Mouse (Mus musculus) adrenal gland (tissue): ENCODE data around the gene Cdkal1.

Source experiments
- intact Hi-C: fragments of 180-260 bp; cut with DNase I; formaldehyde crosslinking; loops from one replicate; pipeline ENCODE4 v1.15.1; 2025

Cdkal1 gene

GRCm38 (mm10) chr13:29590685-29591084 lies 264.8 kb downstream of the Cdkal1 start:
- intact Hi-C loops: no loop called here

- intact Hi-C loops: no loop called here
Observed at GRCm38 (mm10) chr13:29590164-29590563, 265.3 kb downstream of the Cdkal1 start.

GRCm38 (mm10) chr13:29588693-29589092 lies 266.8 kb downstream of the Cdkal1 start:
- intact Hi-C loops: no loop called here

DNA sequence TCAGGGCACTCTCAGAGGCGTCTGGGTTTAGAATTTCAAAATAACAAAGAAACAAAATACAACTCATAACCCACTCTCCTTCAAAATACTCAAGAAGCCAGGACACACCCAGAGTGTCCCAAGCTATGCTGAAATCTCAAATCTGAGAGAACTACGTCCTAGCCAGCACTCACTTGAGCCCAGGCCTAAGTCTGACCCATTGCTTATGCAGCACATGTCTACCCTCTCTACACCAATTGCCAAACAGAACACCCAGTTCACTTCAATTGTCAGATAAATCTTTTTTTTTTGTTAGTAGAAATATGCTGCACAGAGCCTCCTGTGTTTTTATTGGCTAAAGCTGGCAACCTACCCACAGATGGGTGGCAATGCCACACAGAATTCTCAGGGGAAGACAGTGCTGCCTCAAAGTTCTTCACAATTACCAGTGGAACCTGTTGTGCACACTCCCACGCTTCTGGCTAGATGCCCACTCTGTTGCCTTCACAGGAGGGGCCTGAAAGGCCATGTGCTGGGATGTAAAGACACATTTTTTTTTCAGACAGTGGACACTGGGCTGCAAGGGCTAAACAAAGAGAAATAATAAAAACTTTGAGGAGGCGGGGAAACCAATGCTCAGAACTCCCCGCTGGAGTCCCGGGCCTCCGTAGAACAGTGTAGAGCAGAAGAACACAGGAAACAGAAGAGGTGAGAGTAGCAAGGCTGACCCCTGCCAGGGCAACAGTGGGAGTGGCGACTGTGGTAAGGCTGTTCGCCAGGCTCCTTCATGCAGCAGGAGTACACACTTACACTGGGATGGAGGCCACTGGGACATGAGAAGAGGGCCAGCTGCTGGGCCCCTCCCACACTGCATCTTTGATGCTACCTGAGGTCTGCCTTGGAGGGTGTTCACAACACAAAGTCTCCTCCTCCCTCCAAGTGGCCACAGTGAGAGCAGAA lies 273.4 kb downstream of the Cdkal1 start:
- intact Hi-C loops: no loop called here

GRCm38 (mm10) chr13:29580780-29581179 lies 274.7 kb downstream of the Cdkal1 start:
- intact Hi-C loops: no loop called here

DNA sequence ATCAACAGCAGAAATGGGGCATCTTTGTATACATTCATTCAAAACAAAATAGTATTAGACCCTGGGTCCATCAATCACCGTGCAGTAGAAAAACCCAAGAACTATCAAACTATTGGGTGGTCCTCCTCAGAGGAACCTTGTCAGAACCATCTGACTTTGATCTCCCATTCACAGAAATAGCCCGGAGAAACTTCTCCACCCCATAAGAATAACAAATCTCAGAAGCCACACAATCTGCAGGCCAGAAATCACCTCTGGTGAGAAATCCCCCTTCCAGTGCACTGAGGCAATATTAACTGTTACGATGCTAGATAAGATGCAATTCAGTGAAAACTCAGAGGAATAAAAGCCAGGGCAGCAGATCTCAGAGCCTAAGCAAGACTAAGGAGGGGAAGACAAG lies 275.5 kb downstream of the Cdkal1 start:
- intact Hi-C loops: no loop called here

DNA sequence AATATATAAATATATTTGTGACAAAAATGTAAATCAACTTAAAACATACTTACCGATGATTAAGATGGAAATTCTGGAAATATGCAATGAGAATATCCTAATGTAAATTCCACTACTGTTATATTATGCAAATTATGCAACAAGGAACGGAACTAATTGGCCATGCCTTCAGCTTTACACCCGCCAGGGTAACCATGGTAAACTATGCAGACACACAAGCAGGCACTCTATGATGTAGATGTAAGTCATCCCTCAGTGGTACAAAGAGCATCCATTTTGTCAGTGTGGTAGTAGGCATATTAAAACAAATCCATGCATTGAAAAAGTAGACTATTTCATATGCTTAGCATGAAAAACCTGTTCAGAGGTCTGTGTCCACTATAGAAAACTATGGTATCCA lies 276.9 kb downstream of the Cdkal1 start:
- intact Hi-C loops: no loop called here

DNA sequence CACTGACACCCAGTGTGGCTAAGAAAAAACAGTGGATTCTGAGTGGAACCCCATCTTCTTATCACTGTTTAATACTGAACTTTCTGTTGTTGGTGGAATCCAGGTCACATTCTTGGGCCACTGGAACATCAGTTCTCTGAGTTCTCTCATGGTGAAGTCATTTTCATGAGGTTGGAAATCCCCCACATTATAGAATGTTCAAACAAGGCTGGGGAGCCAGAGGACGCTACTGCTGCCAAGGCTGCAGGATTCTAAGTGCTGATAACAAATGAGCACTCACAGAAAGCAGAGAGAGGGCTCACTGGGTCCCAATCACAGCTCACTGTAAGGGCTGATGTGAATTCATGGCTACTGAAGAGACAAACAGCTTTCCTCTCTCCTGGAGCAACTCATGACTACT lies 280.7 kb downstream of the Cdkal1 start:
- intact Hi-C loops: no loop called here

- intact Hi-C loops: no loop called here
Observed at GRCm38 (mm10) chr13:29572477-29572876, 283.0 kb downstream of the Cdkal1 start.

DNA sequence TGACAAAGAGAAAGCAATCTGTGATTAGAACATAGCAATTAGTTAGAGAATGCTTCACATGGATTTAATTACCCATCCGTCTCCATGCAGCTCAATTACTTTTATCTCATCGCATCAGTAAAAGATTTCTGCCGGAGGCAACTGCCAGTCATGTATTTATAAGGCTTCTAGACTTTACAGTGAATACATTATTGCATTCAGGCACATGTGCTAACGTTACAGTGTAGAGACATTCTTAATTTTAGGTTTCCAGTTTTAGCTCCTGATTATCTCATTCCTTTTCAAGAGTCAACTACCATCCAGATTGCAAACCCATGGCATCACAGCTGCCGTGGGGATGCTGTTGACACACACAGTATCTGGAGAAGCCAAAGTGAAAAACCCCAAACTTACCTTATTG lies 289.8 kb downstream of the Cdkal1 start:
- intact Hi-C loops: no loop called here

- intact Hi-C loops: no loop called here
Observed at GRCm38 (mm10) chr13:29559188-29559587, 296.3 kb downstream of the Cdkal1 start.

GRCm38 (mm10) chr13:29555160-29555785 lies 300.2 kb downstream of the Cdkal1 start:
- intact Hi-C loops: no loop called here

- intact Hi-C loops: no loop called here
Observed at GRCm38 (mm10) chr13:29553792-29554191, 301.7 kb downstream of the Cdkal1 start.

DNA sequence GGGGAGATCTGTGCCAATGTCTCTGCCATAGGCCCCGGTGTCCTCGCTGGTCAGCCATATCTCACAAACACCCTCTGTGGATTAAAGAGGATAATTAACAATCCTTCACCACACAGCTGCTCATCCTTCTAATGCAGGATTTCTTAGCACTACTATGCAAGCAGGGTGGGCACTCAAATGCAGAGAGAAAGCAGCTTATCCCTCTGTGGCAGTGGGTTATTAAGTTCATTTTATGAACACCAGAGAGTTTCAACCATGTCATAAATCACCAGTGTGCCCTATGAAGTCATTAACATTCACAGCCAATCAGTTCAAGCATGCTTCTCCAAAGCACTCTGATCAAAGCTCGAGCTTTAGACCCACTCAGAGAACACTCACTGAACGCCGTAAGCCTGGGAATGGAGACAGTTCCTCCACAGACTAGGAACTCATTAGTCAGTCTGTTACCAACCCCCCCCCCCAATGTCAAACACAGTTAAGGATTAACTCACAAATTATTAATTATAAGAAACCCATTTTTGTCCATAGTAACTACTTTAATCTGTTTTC lies 303.1 kb downstream of the Cdkal1 start:
- intact Hi-C loops: no loop called here

GRCm38 (mm10) chr13:29550886-29551285 lies 304.6 kb downstream of the Cdkal1 start:
- intact Hi-C loops: no loop called here

GRCm38 (mm10) chr13:29550203-29550602 lies 305.3 kb downstream of the Cdkal1 start:
- intact Hi-C loops: no loop called here

GRCm38 (mm10) chr13:29549761-29550160 lies 305.7 kb downstream of the Cdkal1 start:
- intact Hi-C loops: no loop called here

DNA sequence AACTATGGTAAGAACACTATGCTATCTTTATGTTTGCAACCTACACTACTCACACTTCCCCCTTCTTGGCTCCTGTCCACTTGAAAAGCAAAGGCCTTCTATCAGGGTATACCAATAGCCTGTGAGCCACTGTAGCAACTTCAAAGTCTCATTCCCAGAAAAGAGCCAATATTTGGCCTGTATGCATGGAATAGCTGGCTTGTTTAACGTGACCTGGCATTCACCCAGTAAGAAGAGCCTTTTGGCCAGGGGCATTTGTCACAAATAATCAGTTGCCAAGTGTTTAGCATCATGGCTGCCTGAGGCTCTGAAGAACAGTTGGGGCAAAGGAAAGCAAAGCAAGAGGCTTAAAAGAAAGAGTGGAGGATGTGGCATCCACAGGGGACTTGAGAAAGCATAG lies 317.6 kb downstream of the Cdkal1 start:
- intact Hi-C loops: no loop called here

DNA sequence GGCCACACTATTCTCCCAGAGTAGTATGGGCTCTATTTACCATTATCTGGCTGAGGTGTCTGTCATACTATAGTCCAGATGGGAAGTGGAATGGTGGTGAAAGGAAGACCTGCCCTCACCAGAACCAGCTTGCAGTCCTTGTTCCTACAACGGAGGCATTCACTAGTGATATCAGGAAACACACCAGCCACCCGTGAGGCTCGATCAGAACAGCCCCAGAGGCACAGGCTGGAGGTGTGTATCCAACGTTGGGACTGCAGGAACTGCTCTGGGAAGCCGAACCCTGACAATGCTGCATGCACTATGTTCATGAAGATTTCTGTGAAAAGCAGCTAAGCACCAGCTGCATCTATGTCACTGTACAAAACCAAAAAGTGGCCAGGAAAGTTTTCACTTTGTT lies 321.9 kb downstream of the Cdkal1 start:
- intact Hi-C loops: no loop called here

DNA sequence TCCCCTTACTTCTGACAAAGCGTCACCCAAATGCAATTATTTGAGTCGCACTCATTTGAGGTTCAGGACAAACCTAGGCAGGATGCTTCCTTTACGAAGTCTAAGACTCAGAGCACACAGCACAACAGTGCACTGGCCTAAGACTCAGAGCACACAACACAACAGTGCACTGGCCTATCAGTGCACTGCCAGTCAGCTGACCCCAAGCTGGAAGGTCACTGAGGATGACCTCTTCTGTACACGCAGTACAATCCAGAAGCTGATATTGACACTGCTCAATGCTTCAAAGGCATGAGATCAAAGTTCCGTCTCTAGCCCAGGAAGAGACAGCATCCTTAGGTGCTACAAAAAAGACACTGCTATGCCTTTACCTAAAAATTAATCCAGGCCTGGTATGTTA lies 327.1 kb downstream of the Cdkal1 start:
- intact Hi-C loops: no loop called here

- intact Hi-C loops: no loop called here
Observed at GRCm38 (mm10) chr13:29521321-29521720, 334.2 kb downstream of the Cdkal1 start.

GRCm38 (mm10) chr13:29514071-29514470 lies 341.4 kb downstream of the Cdkal1 start:
- intact Hi-C loops: no loop called here
